Mouse (Mus musculus): Measurements from ENCODE around the gene St7. TPM values are rescaled to one million over a fixed set of nuclear protein-coding genes. Genes with fewer than 3 reads are reported as not detected.
A peak's percentile ranks its signal among the peaks of the same experiment; 100 is the strongest.

Gene St7
- polyA plus RNA-seq, 1 experiment = 8.4 TPM

GRCm38 (mm10) chr6:17816865-17817435, 124.2 kb downstream of the St7 start:
- Histone ChIP-seq H3K4me3 (no peak overlapping the region), H3K27me3 (ENCODE audit: control insufficient read depth, insufficient read depth, insufficient read length) (no peaks in the 10 kb centered on the region), H3K4me2 (ENCODE audit: low read depth) (peak overlapping the region; percentile 1), H3ac (ENCODE audit: control insufficient read depth, insufficient read length) (no peak overlapping the region), H3K79me2 (ENCODE audit: control insufficient read depth, insufficient read depth) (no peaks in the 10 kb centered on the region), H3K36me3 (ENCODE audit: control insufficient read depth, insufficient read depth) (no peaks in the 10 kb centered on the region)
- TF ChIP-seq TCF12 (IDR thresholded peaks at IDR 0.05; ENCODE audit: insufficient read depth, poor library complexity, severe bottlenecking) = no peak
- peak in 1 of 3 experiments; percentile 38 for TF ChIP-seq MYOD1 (IDR thresholded peaks at IDR 0.05; ENCODE audit: control insufficient read depth in 1 of 3, insufficient read length in 2 of 3, low read depth in 2 of 3)
- TF ChIP-seq MYOG (IDR thresholded peaks at IDR 0.05; ENCODE audit: control insufficient read depth in 1 of 3, insufficient read depth in 1 of 3, insufficient read length in 2 of 3, low read depth in 2 of 3) = peak in 2 of 3 experiments; percentile 19 to 56

GRCm38 (mm10) chr6:17823614-17824013, 130.9 kb downstream of the St7 start:
- Histone ChIP-seq H3K27me3 (ENCODE audit: control insufficient read depth, insufficient read depth, insufficient read length) (no peaks in the 10 kb centered on the region), H3K4me2 (ENCODE audit: low read depth) (no peak overlapping the region), H3ac (ENCODE audit: control insufficient read depth, insufficient read length) (no peak overlapping the region), H3K79me2 (ENCODE audit: control insufficient read depth, insufficient read depth) (no peaks in the 10 kb centered on the region), H3K4me3 (no peak overlapping the region), H3K36me3 (ENCODE audit: control insufficient read depth, insufficient read depth) (no peaks in the 10 kb centered on the region)
- TF ChIP-seq USF1 (IDR thresholded peaks at IDR 0.05; ENCODE audit: low read depth) (no peak), POLR2AphosphoS2 (IDR thresholded peaks at IDR 0.05; ENCODE audit: insufficient read length, low read depth) (no peak)

- no peak overlapping the region for H3K4me2 ChIP-seq (ENCODE audit: low read depth)
- H3K27me3 ChIP-seq (ENCODE audit: control insufficient read depth, insufficient read depth, insufficient read length) = no peaks in the 10 kb centered on the region
- no peak for TF ChIP-seq MAX (IDR thresholded peaks at IDR 0.05; ENCODE audit: low read depth)
- no peak for TF ChIP-seq E2F4 (IDR thresholded peaks at IDR 0.05; ENCODE audit: insufficient read depth)
- no peak for TF ChIP-seq CEBPB (IDR thresholded peaks at IDR 0.05; ENCODE audit: insufficient read depth, poor library complexity, severe bottlenecking)
- TF ChIP-seq POLR2AphosphoS2 (IDR thresholded peaks at IDR 0.05; ENCODE audit: insufficient read length, low read depth) = no peak
- TF ChIP-seq USF1 (IDR thresholded peaks at IDR 0.05; ENCODE audit: low read depth) = no peak
- no peak for TF ChIP-seq TCF3 (IDR thresholded peaks at IDR 0.05; ENCODE audit: insufficient read length, low read depth)
- no peak for TF ChIP-seq TCF12 (IDR thresholded peaks at IDR 0.05; ENCODE audit: insufficient read depth, poor library complexity, severe bottlenecking)
- no peak for TF ChIP-seq SRF (IDR thresholded peaks at IDR 0.05; ENCODE audit: control insufficient read depth, insufficient read length, low read depth)
- TF ChIP-seq REST (IDR thresholded peaks at IDR 0.05; ENCODE audit: insufficient read depth, insufficient read length) = no peak
- no peak for TF ChIP-seq MYOD1 (IDR thresholded peaks at IDR 0.05; ENCODE audit: control insufficient read depth in 1 of 3, insufficient read length in 2 of 3, low read depth in 2 of 3)
- TF ChIP-seq MYOG (IDR thresholded peaks at IDR 0.05; ENCODE audit: control insufficient read depth in 1 of 3, insufficient read depth in 1 of 3, insufficient read length in 2 of 3, low read depth in 2 of 3) = no peak
- no peak for TF ChIP-seq POLR2A (IDR thresholded peaks at IDR 0.05; ENCODE audit: insufficient read length, low read depth)
- no peaks in the 10 kb centered on the region for H3K36me3 ChIP-seq (ENCODE audit: control insufficient read depth, insufficient read depth)
- no peaks in the 10 kb centered on the region for H3K79me2 ChIP-seq (ENCODE audit: control insufficient read depth, insufficient read depth)
- no peak overlapping the region for H3ac ChIP-seq (ENCODE audit: control insufficient read depth, insufficient read length)
- H3K4me3 ChIP-seq = no peak overlapping the region
Observed at GRCm38 (mm10) chr6:17824735-17825134, 132.0 kb downstream of the St7 start.

GRCm38 (mm10) chr6:17828382-17828781, 135.6 kb downstream of the St7 start:
- Histone ChIP-seq H3K79me2 (ENCODE audit: control insufficient read depth, insufficient read depth) (no peaks in the 10 kb centered on the region), H3K4me2 (ENCODE audit: low read depth) (peak overlapping the region; percentile 20), H3K4me3 (no peak overlapping the region), H3K27me3 (ENCODE audit: control insufficient read depth, insufficient read depth, insufficient read length) (no peaks in the 10 kb centered on the region), H3ac (ENCODE audit: control insufficient read depth, insufficient read length) (no peak overlapping the region), H3K36me3 (ENCODE audit: control insufficient read depth, insufficient read depth) (no peaks in the 10 kb centered on the region)
- TF ChIP-seq MYOG (IDR thresholded peaks at IDR 0.05; ENCODE audit: control insufficient read depth in 1 of 3, insufficient read depth in 1 of 3, insufficient read length in 2 of 3, low read depth in 2 of 3) (peak in 2 of 3 experiments; percentile 4 to 78), MYOD1 (IDR thresholded peaks at IDR 0.05; ENCODE audit: control insufficient read depth in 1 of 3, insufficient read length in 2 of 3, low read depth in 2 of 3) (peak in 2 of 3 experiments; percentile 63 to 82), TCF12 (IDR thresholded peaks at IDR 0.05; ENCODE audit: insufficient read depth, poor library complexity, severe bottlenecking) (no peak)

GRCm38 (mm10) chr6:17829981-17830380, 137.2 kb downstream of the St7 start:
- TF ChIP-seq TCF3 (IDR thresholded peaks at IDR 0.05; ENCODE audit: insufficient read length, low read depth) (no peak), E2F4 (IDR thresholded peaks at IDR 0.05; ENCODE audit: insufficient read depth) (no peak)
- no peaks in the 10 kb centered on the region for H3K27me3 ChIP-seq (ENCODE audit: control insufficient read depth, insufficient read depth, insufficient read length)
- no peaks in the 10 kb centered on the region for H3K79me2 ChIP-seq (ENCODE audit: control insufficient read depth, insufficient read depth)
- no peak overlapping the region for H3ac ChIP-seq (ENCODE audit: control insufficient read depth, insufficient read length)
- no peaks in the 10 kb centered on the region for H3K36me3 ChIP-seq (ENCODE audit: control insufficient read depth, insufficient read depth)
- no peak overlapping the region for H3K4me2 ChIP-seq (ENCODE audit: low read depth)
- no peak overlapping the region for H3K4me3 ChIP-seq

- Histone ChIP-seq H3K79me2 (ENCODE audit: control insufficient read depth, insufficient read depth) (no peaks in the 10 kb centered on the region), H3K4me2 (ENCODE audit: low read depth) (no peak overlapping the region), H3K36me3 (ENCODE audit: control insufficient read depth, insufficient read depth) (no peaks in the 10 kb centered on the region), H3K27me3 (ENCODE audit: control insufficient read depth, insufficient read depth, insufficient read length) (no peaks in the 10 kb centered on the region), H3ac (ENCODE audit: control insufficient read depth, insufficient read length) (no peak overlapping the region), H3K4me3 (no peak overlapping the region)
- TF ChIP-seq TCF12 (IDR thresholded peaks at IDR 0.05; ENCODE audit: insufficient read depth, poor library complexity, severe bottlenecking) (no peak), POLR2AphosphoS2 (IDR thresholded peaks at IDR 0.05; ENCODE audit: insufficient read length, low read depth) (no peak), MAX (IDR thresholded peaks at IDR 0.05; ENCODE audit: low read depth) (no peak), POLR2A (IDR thresholded peaks at IDR 0.05; ENCODE audit: insufficient read length, low read depth) (no peak), MYOD1 (IDR thresholded peaks at IDR 0.05; ENCODE audit: control insufficient read depth in 1 of 3, insufficient read length in 2 of 3, low read depth in 2 of 3) (no peak), TCF3 (IDR thresholded peaks at IDR 0.05; ENCODE audit: insufficient read length, low read depth) (no peak), USF1 (IDR thresholded peaks at IDR 0.05; ENCODE audit: low read depth) (no peak), E2F4 (IDR thresholded peaks at IDR 0.05; ENCODE audit: insufficient read depth) (no peak), REST (IDR thresholded peaks at IDR 0.05; ENCODE audit: insufficient read depth, insufficient read length) (no peak), MYOG (IDR thresholded peaks at IDR 0.05; ENCODE audit: control insufficient read depth in 1 of 3, insufficient read depth in 1 of 3, insufficient read length in 2 of 3, low read depth in 2 of 3) (no peak)
Observed at GRCm38 (mm10) chr6:17834493-17834892, 141.8 kb downstream of the St7 start.
